Mouse (Mus musculus) CH12.LX (cell line): Measurements from ENCODE around the gene Bpifa5. TPM values are rescaled to one million over a fixed set of nuclear protein-coding genes. Genes with fewer than 3 reads are reported as not detected.

Experiments used
- DNase-seq: peaks from one replicate; pipeline ENCODE4 v3.0.0-alpha.2; 2013; ENCODE audit errors: extremely low read depth
- H3K27ac ChIP-seq: 2 replicates; pipeline ENCODE4 v1.5.1; 2012; ENCODE audit warnings: low read depth, mild to moderate bottlenecking, control low read depth, moderate library complexity; ENCODE audit not compliant: insufficient read depth
- H3K27me3 ChIP-seq: replicated peaks from 2 replicates; pipeline ENCODE3; 2012; ENCODE audit warnings: inconsistent platforms
- H3K36me3 ChIP-seq, 2 experiments: replicated peaks in 1 of 2; 2 replicates each; pipeline versions ENCODE3 to v1.6.1; 2012; ENCODE audit warnings: inconsistent platforms in 1 of 2, low read length in 1 of 2, mild to moderate bottlenecking in 1 of 2, mixed read lengths in 1 of 2, moderate library complexity in 1 of 2; ENCODE audit not compliant: control insufficient read depth in 1 of 2, insufficient read depth in 1 of 2
- H3K4me1 ChIP-seq, 2 experiments: 2 replicates each; pipeline ENCODE4 v1.6.1; 2012; ENCODE audit warnings: inconsistent platforms in 1 of 2, moderate library complexity in 1 of 2; ENCODE audit not compliant: insufficient read depth in 2 of 2, control insufficient read depth in 1 of 2
- H3K4me2 ChIP-seq: 2 replicates; pipeline ENCODE4 v1.6.1; 2012; ENCODE audit warnings: low read depth, mild to moderate bottlenecking, control low read depth; ENCODE audit not compliant: poor library complexity, insufficient read depth, severe bottlenecking
- H3K4me3 ChIP-seq, 3 experiments: fragments of 150-350 bp in 1 of 3; sonication (generic) in 1 of 3; replicated peaks in 1 of 3; 2 replicates each; pipeline versions ENCODE3 to v1.5.1; 2011 to 2012; ENCODE audit warnings: low read depth in 2 of 3, low read length in 2 of 3, mild to moderate bottlenecking in 2 of 3, moderate library complexity in 2 of 3, control low read depth in 1 of 3, improper control_type of control experiment in 1 of 3, inconsistent platforms in 1 of 3, mixed read lengths in 1 of 3; ENCODE audit not compliant: poor library complexity in 1 of 3
- H3K79me2 ChIP-seq: replicated peaks from 2 replicates; pipeline ENCODE4 v1.6.1; 2012; ENCODE audit warnings: mild to moderate bottlenecking, moderate library complexity; ENCODE audit not compliant: control insufficient read depth, poor library complexity, insufficient read depth, severe bottlenecking; ENCODE audit errors: extremely low read depth
- H3K9ac ChIP-seq: 2 replicates; pipeline ENCODE4 v1.6.1; 2012; ENCODE audit warnings: low read depth, mild to moderate bottlenecking, control low read depth, moderate library complexity; ENCODE audit not compliant: insufficient read depth
- H3K9me3 ChIP-seq: replicated peaks from 2 replicates; pipeline ENCODE3; 2012; ENCODE audit warnings: low read length, inconsistent platforms, mixed read lengths
- CTCF ChIP-seq, 2 experiments: IDR thresholded peaks in 1 of 2; conservative IDR thresholded peaks in 1 of 2; 2 replicates each; pipeline ENCODE4 v1.5.1; 2011 to 2012; ENCODE audit warnings: low read depth in 2 of 2, low read length in 2 of 2, improper control_type of control experiment in 1 of 2, inconsistent platforms in 1 of 2, mild to moderate bottlenecking in 1 of 2, moderate library complexity in 1 of 2
- ELF1 ChIP-seq: IDR thresholded peaks from 2 replicates; pipeline ENCODE4 v1.6.1; 2014; ENCODE audit warnings: low read depth, mild to moderate bottlenecking, inconsistent platforms, low read length, improper control_type of control experiment
- ETS1 ChIP-seq: conservative IDR thresholded peaks from 2 replicates; pipeline ENCODE4 v1.6.1; 2012; ENCODE audit warnings: low read depth, mild to moderate bottlenecking, inconsistent platforms, low read length, improper control_type of control experiment, moderate library complexity
- KAT2A ChIP-seq: IDR thresholded peaks from 2 replicates; pipeline ENCODE4 v1.6.1; 2012; ENCODE audit warnings: low read length, improper control_type of control experiment, inconsistent platforms; ENCODE audit not compliant: insufficient replicate concordance
- MAX ChIP-seq: IDR thresholded peaks from 2 replicates; pipeline ENCODE4 v1.6.1; 2011; ENCODE audit warnings: low read length, improper control_type of control experiment
- MAZ ChIP-seq: IDR thresholded peaks from 2 replicates; pipeline ENCODE4 v1.6.1; 2012; ENCODE audit warnings: low read depth, mild to moderate bottlenecking, inconsistent platforms, low read length, improper control_type of control experiment, moderate library complexity
- NELFE ChIP-seq: IDR thresholded peaks from 2 replicates; pipeline ENCODE4 v1.6.1; 2011; ENCODE audit warnings: low read depth, low read length, improper control_type of control experiment
- POLR2A ChIP-seq: IDR thresholded peaks from 2 replicates; pipeline ENCODE4 v1.6.1; 2011; ENCODE audit warnings: low read depth, mild to moderate bottlenecking, improper control_type of control experiment, low read length
- RAD21 ChIP-seq: IDR thresholded peaks from 2 replicates; pipeline ENCODE4 v1.6.1; 2011; ENCODE audit warnings: low read depth, mild to moderate bottlenecking, low read length, improper control_type of control experiment, moderate library complexity
- SMC3 ChIP-seq: IDR thresholded peaks from 2 replicates; pipeline ENCODE4 v1.6.1; 2011; ENCODE audit warnings: low read depth, low read length, improper control_type of control experiment
- TCF12 ChIP-seq: IDR thresholded peaks from 2 replicates; pipeline ENCODE4 v1.6.1; 2014; ENCODE audit warnings: low read depth, mild to moderate bottlenecking, inconsistent platforms, low read length, improper control_type of control experiment
- UBTF ChIP-seq: IDR thresholded peaks from 2 replicates; pipeline ENCODE4 v1.6.1; 2012; ENCODE audit warnings: low read depth, mild to moderate bottlenecking, inconsistent platforms, low read length, improper control_type of control experiment, moderate library complexity
- dilution Hi-C: fragments of 300-500 bp; cut with MboI; formaldehyde crosslinking; loops from 2 replicates; pipeline ENCODE4 v1.14.3; 2020; ENCODE audit warnings: low sequenced_read_pairs; ENCODE audit not compliant: extremely low pct_unique_long_range_greater_than_20kb, extremely low pct_ligation_motif_present
- in situ Hi-C: fragments of 300-500 bp; cut with MboI; formaldehyde crosslinking; loops from 3 replicates; pipeline ENCODE4 v1.14.3; 2019; ENCODE audit warnings: low sequenced_read_pairs, low pct_ligation_motif_present, low pct_unique_long_range_greater_than_20kb, mixed read lengths
- polyA plus RNA-seq: library from polyadenylated mRNA; unstranded; fragments of >175 nt; gene quantifications from 2 replicates; pipeline ENCODE4 v1.2.1, GENCODE M21; 2012; ENCODE audit warnings: low read depth; ENCODE audit not compliant: insufficient read length
- total RNA-seq, 2 experiments: library from RNA; depleted of rRNA; stranded (reverse); fragments of 300-350 nt in 1 of 2; fragments of >200 nt in 1 of 2; gene quantifications; 2 replicates each; pipeline ENCODE4 v1.2.3; 2012 to 2014

Gene Bpifa5
- total and polyA plus RNA-seq, 3 experiments = not detected

GRCm38 (mm10) chr2:154215191-154215590 lies 52.8 kb downstream of the Bpifa5 start:
- H3K36me3 ChIP-seq = no peaks in the 10 kb centered on the region
- TF ChIP-seq CTCF (conservative IDR thresholded peaks at IDR 0.05 in 1 of 2, IDR thresholded peaks at IDR 0.05 in 1 of 2; ENCODE audit: low read depth in 2 of 2, low read length in 2 of 2) (peak; percentile 81 to 84), RAD21 (peak; percentile 41), MAX (no peak), KAT2A (no peak), POLR2A (no peak), UBTF (no peak), ETS1 (no peak), MAZ (no peak), SMC3 (peak; percentile 81), ELF1 (no peak), NELFE (no peak), TCF12 (no peak)
- TF ChIP-seq, all 38 proteins: peak for 3
- Histone ChIP-seq H3K4me2 (no peak overlapping the region), H3K79me2 (no peaks in the 10 kb centered on the region), H3K4me3 (no peak overlapping the region), H3K4me1 (no peaks in the 10 kb centered on the region), H3K27me3 (peaks cover 88% of the 10 kb centered on the region), H3K9ac (no peak overlapping the region), H3K9me3 (no peaks in the 10 kb centered on the region), H3K27ac (no peak overlapping the region)
- DNase-seq = peak; percentile 77
- in situ Hi-C loops (no loop called here), dilution Hi-C loops (no loop called here)

Other genes with a start within 250 kb of the Bpifa5 start
- gene Bpifb3, start 244.4 kb upstream of the Bpifa5 start, total RNA-seq (2012; rRNA removed) = not detected in 2 replicates
- gene Bpifb3, start 244.4 kb upstream of the Bpifa5 start, total RNA-seq (2014; rRNA removed) = not detected in 2 replicates
- not detected in 2 replicates for gene Bpifb3, start 244.4 kb upstream of the Bpifa5 start, polyA plus RNA-seq
- not detected in 2 replicates for gene Bpifb4, start 224.4 kb upstream of the Bpifa5 start, total RNA-seq (2012; rRNA removed)
- gene Bpifb4, start 224.4 kb upstream of the Bpifa5 start, total RNA-seq (2014; rRNA removed) = not detected in 2 replicates
- not detected in 2 replicates for gene Bpifb4, start 224.4 kb upstream of the Bpifa5 start, polyA plus RNA-seq
- not detected in 2 replicates for gene Bpifa6, start 187.7 kb upstream of the Bpifa5 start, total RNA-seq (2012; rRNA removed)
- not detected in 2 replicates for gene Bpifa6, start 187.7 kb upstream of the Bpifa5 start, total RNA-seq (2014; rRNA removed)
- gene Bpifa6, start 187.7 kb upstream of the Bpifa5 start, polyA plus RNA-seq = not detected in 2 replicates
- not detected in 2 replicates for gene Bpifa2, start 154.3 kb upstream of the Bpifa5 start, total RNA-seq (2012; rRNA removed)
- gene Bpifa2, start 154.3 kb upstream of the Bpifa5 start, total RNA-seq (2014; rRNA removed) = not detected in 2 replicates
- not detected in 2 replicates for gene Bpifa2, start 154.3 kb upstream of the Bpifa5 start, polyA plus RNA-seq
- not detected in 2 replicates for gene Bpifa3, start 32.3 kb upstream of the Bpifa5 start, total RNA-seq (2012; rRNA removed)
- gene Bpifa3, start 32.3 kb upstream of the Bpifa5 start, total RNA-seq (2014; rRNA removed) = not detected in 2 replicates
- not detected in 2 replicates for gene Bpifa3, start 32.3 kb upstream of the Bpifa5 start, polyA plus RNA-seq
- not detected in 2 replicates for gene Bpifa1, start 19.7 kb upstream of the Bpifa5 start, total RNA-seq (2012; rRNA removed)
- not detected in 2 replicates for gene Bpifa1, start 19.7 kb upstream of the Bpifa5 start, total RNA-seq (2014; rRNA removed)
- not detected in 2 replicates for gene Bpifa1, start 19.7 kb upstream of the Bpifa5 start, polyA plus RNA-seq
- not detected in 2 replicates for gene Bpifb1, start 28.2 kb downstream of the Bpifa5 start, total RNA-seq (2012; rRNA removed)
- gene Bpifb1, start 28.2 kb downstream of the Bpifa5 start, total RNA-seq (2014; rRNA removed) = not detected in 2 replicates
- gene Bpifb1, start 28.2 kb downstream of the Bpifa5 start, polyA plus RNA-seq = not detected in 2 replicates
- not detected in 2 replicates for gene Bpifb5, start 61.1 kb downstream of the Bpifa5 start, total RNA-seq (2012; rRNA removed)
- not detected in 2 replicates for gene Bpifb5, start 61.1 kb downstream of the Bpifa5 start, total RNA-seq (2014; rRNA removed)
- not detected in 2 replicates for gene Bpifb5, start 61.1 kb downstream of the Bpifa5 start, polyA plus RNA-seq
- gene Bpifb9a, start 95.2 kb downstream of the Bpifa5 start, total RNA-seq (2012; rRNA removed) = not detected in 2 replicates
- gene Bpifb9a, start 95.2 kb downstream of the Bpifa5 start, total RNA-seq (2014; rRNA removed) = not detected in 2 replicates
- gene Bpifb9a, start 95.2 kb downstream of the Bpifa5 start, polyA plus RNA-seq = not detected in 2 replicates
- gene Bpifb9b, start 144.6 kb downstream of the Bpifa5 start, total RNA-seq (2012; rRNA removed) = not detected in 2 replicates
- gene Bpifb9b, start 144.6 kb downstream of the Bpifa5 start, total RNA-seq (2014; rRNA removed) = not detected in 2 replicates
- gene Bpifb9b, start 144.6 kb downstream of the Bpifa5 start, polyA plus RNA-seq = not detected in 2 replicates
- 30.6 and 32.0 TPM in 2 replicates for gene Cdk5rap1, start 210.4 kb downstream of the Bpifa5 start, total RNA-seq (2012; rRNA removed)
- 43.5 and 50.2 TPM in 2 replicates for gene Cdk5rap1, start 210.4 kb downstream of the Bpifa5 start, total RNA-seq (2014; rRNA removed)
- gene Cdk5rap1, start 210.4 kb downstream of the Bpifa5 start, polyA plus RNA-seq = 25.8 and 26.4 TPM in 2 replicates
- not detected in 2 replicates for gene Snta1, start 245.5 kb downstream of the Bpifa5 start, total RNA-seq (2012; rRNA removed)
- gene Snta1, start 245.5 kb downstream of the Bpifa5 start, total RNA-seq (2014; rRNA removed) = not detected in 2 replicates
- gene Snta1, start 245.5 kb downstream of the Bpifa5 start, polyA plus RNA-seq = 0.33 and 0.57 TPM in 2 replicates